Mouse (Mus musculus) embryonic facial prominence, embryonic 12.5 days (tissue): ENCODE data around the gene Ptprn2. TPM values are rescaled to one million over a fixed set of nuclear protein-coding genes. Genes with fewer than 3 reads are reported as not detected.

Experiments
- ATAC-seq: fragments of 200-750 bp; cut with Nextera tagmentation; 2 replicates; pipeline ENCODE4 v1.8.0; 2017; ENCODE audit not compliant: insufficient number of reproducible peaks, insufficient read depth, low FRiP score, low TSS enrichment
- H3K27ac ChIP-seq: fragments of 300-500 bp; sonication (generic); 2 replicates; pipeline ENCODE4 v1.5.1; 2016; ENCODE audit warnings: mild to moderate bottlenecking
- H3K27me3 ChIP-seq: fragments of 300-500 bp; sonication (generic); 2 replicates; pipeline ENCODE4 v1.6.1; 2016; ENCODE audit warnings: mild to moderate bottlenecking, moderate library complexity
- H3K36me3 ChIP-seq: fragments of 300-500 bp; sonication (generic); 2 replicates; pipeline ENCODE4 v1.6.1; 2016; ENCODE audit warnings: mild to moderate bottlenecking
- H3K4me1 ChIP-seq: fragments of 300-500 bp; sonication (generic); 2 replicates; pipeline ENCODE4 v1.6.1; 2016
- H3K4me2 ChIP-seq: fragments of 300-500 bp; sonication (generic); replicated peaks from 2 replicates; pipeline ENCODE4 v1.6.1; 2016; ENCODE audit warnings: mild to moderate bottlenecking, moderate library complexity
- H3K4me3 ChIP-seq: fragments of 300-500 bp; sonication (generic); 2 replicates; pipeline ENCODE4 v1.5.1; 2016; ENCODE audit warnings: mild to moderate bottlenecking
- H3K9ac ChIP-seq: fragments of 300-500 bp; sonication (generic); 2 replicates; pipeline ENCODE4 v1.6.1; 2016; ENCODE audit warnings: mild to moderate bottlenecking, moderate library complexity
- H3K9me3 ChIP-seq: fragments of 300-500 bp; sonication (generic); 2 replicates; pipeline ENCODE4 v1.6.1; 2016; ENCODE audit warnings: mild to moderate bottlenecking, moderate library complexity
- WGBS: fragments of 180-500 bp; shearing (Covaris S2); methylation state at CpG from one replicate; pipeline ENCODE4 v1.1.7; 2016; 5-methylcytosine and 5-hydroxymethylcytosine counted together
- polyA plus RNA-seq: library from polyadenylated mRNA; unstranded; fragments of >200 nt; fragmentation: Nextera tagmentation; extraction: Ambion mirVana; gene quantifications from 2 replicates; pipeline ENCODE4 v1.2.1, GENCODE M21; 2016

Gene Ptprn2
- polyA plus RNA-seq, 1 experiment from 2014 or later: 0.90 TPM

DNA sequence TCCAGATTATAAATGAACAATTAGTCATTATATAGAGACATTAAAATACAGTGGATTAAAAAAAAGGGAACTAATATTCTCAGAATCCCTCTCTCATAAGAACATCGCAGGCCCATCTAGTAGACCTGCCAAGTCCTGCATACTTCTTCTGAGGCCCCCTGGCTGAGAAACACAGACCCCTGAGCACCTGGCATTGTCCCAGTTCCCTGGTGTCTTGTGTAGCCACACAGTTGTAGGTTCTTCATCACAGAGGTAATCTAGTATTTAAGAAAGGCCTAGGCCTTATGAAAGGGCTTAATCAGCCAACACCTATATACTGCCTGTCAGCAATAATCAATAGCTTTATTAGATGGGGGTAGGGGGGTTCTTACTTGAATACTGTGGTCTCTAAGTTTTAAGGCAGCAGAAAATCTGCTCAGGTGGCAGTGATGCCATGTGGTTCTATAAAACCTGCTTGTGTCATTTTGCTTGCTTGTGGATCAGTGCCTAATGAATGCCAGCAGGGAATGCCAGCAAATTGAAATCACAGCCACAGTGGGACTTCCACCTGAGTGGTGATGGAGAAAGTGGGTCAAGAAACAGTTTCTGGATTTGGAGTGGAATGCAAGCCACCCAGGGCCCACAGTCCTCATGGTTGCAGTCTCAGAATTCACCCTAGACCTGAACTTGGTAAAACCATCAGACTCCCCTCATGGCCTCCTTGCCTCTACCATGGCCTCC, 388.5 kb downstream of the Ptprn2 start:
- Histone ChIP-seq H3K9ac (no peak overlapping the region), H3K27me3 (no peaks in the 10 kb centered on the region), H3K27ac (no peak overlapping the region), H3K9me3 (no peaks in the 10 kb centered on the region), H3K4me3 (no peak overlapping the region), H3K4me1 (no peaks in the 10 kb centered on the region), H3K36me3 (no peaks in the 10 kb centered on the region), H3K4me2 (no peak overlapping the region)
- WGBS: 83% methylated on average over 1 of the region's 1 CpGs
- ATAC-seq: no peak

DNA sequence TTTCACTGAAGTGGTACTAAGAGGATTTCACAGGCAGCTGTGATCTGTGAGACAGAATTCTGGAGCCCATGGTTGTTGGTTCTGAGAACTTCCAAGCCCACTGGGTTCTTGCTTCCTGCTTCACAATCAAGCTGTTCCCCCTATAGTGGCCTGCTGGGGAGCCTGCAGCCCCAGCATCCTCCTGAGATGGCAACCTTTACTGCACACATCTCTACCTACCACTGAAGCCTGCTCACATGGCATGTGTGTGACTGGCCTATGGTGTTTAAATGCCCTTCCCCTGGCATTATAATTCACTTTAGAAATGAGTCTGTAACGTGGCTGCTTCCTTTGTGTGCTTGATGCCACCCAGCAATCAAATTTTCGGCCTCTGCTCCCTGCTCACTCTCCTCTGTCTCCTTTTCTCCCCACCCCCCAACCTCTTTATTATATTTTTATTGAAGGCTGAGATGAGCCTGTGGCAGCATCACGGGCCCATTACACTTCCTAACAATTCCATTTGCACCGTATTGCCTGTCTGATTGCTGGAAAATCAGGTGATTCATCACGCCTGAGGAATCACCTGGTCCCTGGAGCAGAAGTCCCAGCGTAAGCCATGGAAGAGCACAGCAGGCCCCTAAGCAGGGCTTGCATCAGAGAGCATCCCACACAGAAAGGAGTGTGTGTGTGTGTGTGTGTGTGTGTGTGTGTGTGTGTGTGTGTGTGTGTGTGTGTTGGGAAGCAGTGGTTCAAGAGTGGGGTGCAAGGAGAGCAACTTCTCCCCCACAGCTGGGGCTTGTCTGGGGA, 402.2 kb downstream of the Ptprn2 start:
- no peak for ATAC-seq
- WGBS: 72% methylated on average over 6 of the region's 6 CpGs

DNA sequence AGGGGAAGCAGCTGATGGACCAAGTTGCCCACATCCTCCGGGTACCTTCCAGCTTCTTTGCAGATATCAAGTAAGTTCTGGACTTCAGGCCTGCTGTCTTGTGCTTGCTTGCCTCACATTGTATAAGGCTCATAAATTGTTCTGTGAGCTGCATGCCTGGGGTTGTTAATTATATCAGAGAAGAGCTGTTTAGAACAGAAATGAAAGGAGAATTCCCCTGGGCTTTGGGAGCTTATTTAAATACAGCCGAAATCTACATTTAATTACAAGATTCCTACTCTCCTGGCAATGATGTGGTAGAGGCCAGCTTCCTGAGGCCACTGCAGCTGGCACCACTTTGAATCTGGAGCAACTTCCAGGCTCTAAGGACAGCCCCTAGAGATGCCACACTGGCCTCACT, 403.3 kb downstream of the Ptprn2 start:
- no peaks in the 10 kb centered on the region for H3K27me3 ChIP-seq
- H3K4me2 ChIP-seq: no peak overlapping the region
- H3K27ac ChIP-seq: no peak overlapping the region
- 77% methylated on average over 2 of the region's 2 CpGs for WGBS
- ATAC-seq: no peak
- no peaks in the 10 kb centered on the region for H3K4me1 ChIP-seq
- H3K36me3 ChIP-seq: no peaks in the 10 kb centered on the region
- H3K9ac ChIP-seq: no peak overlapping the region
- no peaks in the 10 kb centered on the region for H3K9me3 ChIP-seq
- no peak overlapping the region for H3K4me3 ChIP-seq

More for the DNA sequence above, 402.2 kb downstream of the Ptprn2 start:
- Histone ChIP-seq H3K4me1 (no peaks in the 10 kb centered on the region), H3K4me2 (no peak overlapping the region), H3K27ac (no peak overlapping the region), H3K27me3 (no peaks in the 10 kb centered on the region), H3K4me3 (no peak overlapping the region), H3K36me3 (no peaks in the 10 kb centered on the region), H3K9me3 (no peaks in the 10 kb centered on the region), H3K9ac (no peak overlapping the region)

DNA sequence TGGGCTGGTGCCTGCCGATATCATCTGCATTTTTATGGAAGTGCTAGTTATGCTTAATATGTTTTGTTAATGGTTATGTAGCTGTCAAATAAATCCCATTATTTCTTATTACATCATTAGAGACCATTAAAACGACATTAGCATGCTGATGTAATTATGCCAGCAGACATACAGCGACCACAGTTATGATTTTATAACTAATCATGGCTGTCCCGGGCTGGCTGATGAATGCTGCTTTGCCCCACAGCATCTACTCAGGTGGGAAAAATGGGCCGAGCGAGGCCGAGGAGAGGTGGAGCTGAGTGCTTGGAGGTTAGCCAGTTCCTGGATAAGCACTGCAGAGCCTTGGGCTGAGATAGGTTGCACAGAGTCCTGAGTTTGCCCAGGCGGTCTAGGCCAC, 407.1 kb downstream of the Ptprn2 start:
- Histone ChIP-seq H3K4me3 (no peak overlapping the region), H3K9ac (no peak overlapping the region), H3K4me2 (no peak overlapping the region), H3K27ac (no peak overlapping the region), H3K36me3 (no peaks in the 10 kb centered on the region), H3K4me1 (no peaks in the 10 kb centered on the region), H3K9me3 (no peaks in the 10 kb centered on the region), H3K27me3 (no peaks in the 10 kb centered on the region)
- WGBS: 82% methylated on average over 8 of the region's 8 CpGs
- no peak for ATAC-seq

DNA sequence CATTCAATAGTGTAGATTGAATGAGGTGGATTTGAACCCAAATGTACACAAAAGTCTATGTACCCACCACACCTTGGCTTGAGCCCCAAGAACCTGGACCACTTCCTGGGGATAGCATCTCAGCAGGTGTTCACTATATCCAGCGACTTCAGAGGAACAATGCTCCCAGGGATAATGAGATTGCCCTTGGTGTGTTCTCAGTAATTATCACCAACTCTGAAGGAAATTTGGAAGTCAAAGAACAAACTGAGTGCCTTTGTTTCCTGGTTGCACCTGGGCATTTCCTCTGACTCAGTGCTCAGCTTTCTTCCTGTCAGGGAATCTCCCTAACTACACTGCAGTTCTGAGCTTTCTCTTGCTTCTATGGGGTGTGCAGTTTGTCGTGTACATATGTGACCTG, 411.1 kb downstream of the Ptprn2 start:
- Histone ChIP-seq H3K27ac (no peak overlapping the region), H3K9ac (no peak overlapping the region), H3K4me2 (no peak overlapping the region), H3K4me1 (no peaks in the 10 kb centered on the region), H3K4me3 (no peak overlapping the region), H3K9me3 (no peaks in the 10 kb centered on the region), H3K36me3 (no peaks in the 10 kb centered on the region), H3K27me3 (no peaks in the 10 kb centered on the region)
- ATAC-seq: no peak
- 50% methylated on average over 2 of the region's 2 CpGs for WGBS

DNA sequence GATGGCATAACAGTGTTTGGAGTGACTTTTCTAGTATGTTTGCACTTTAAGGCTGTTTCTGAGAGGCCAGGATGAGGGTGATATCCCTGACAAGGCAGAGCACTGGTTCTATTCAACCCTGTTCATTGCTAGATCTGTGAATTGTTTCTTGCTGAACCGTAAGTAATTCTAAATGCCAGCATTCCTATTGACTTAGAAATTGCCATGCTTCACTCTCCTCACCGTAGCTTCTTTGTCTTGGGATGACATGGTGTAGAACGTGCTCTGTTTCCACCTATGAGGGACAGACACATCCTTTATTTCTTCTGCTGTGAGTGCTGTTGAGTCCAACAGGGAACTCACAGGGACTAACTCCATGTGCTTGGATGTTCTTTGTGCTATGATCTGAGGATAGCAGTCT, 416.3 kb downstream of the Ptprn2 start:
- no peak for ATAC-seq
- H3K4me1 ChIP-seq: no peaks in the 10 kb centered on the region
- no peaks in the 10 kb centered on the region for H3K9me3 ChIP-seq
- no peak overlapping the region for H3K9ac ChIP-seq
- no peak overlapping the region for H3K4me2 ChIP-seq
- 80% methylated on average over 3 of the region's 3 CpGs for WGBS
- no peak overlapping the region for H3K27ac ChIP-seq
- no peaks in the 10 kb centered on the region for H3K27me3 ChIP-seq
- H3K4me3 ChIP-seq: no peak overlapping the region
- H3K36me3 ChIP-seq: no peaks in the 10 kb centered on the region

DNA sequence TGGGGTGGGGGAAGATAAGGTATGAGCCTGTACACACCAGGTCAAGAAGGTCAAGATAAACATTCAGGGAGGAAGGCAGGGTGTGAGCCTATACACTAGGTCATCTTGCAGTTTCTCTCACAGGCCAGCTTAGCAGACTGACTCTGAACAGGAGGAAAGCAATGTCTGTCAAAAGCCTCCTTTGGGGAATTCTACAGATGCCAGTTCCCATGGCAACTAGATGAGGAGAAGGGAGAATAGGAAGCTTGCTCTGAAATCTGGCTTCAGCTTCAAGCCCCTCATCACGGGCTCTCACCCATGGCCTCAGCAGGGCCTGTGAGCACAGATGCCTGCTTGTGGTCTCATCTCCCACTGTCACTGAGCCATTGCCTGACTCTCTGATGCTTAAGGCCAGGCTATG, 421.9 kb downstream of the Ptprn2 start:
- H3K9me3 ChIP-seq: no peaks in the 10 kb centered on the region
- H3K4me3 ChIP-seq: no peak overlapping the region
- no peak overlapping the region for H3K27ac ChIP-seq
- H3K36me3 ChIP-seq: no peaks in the 10 kb centered on the region
- ATAC-seq: no peak
- no peaks in the 10 kb centered on the region for H3K4me1 ChIP-seq
- 18% methylated on average over 1 of the region's 1 CpGs for WGBS
- no peaks in the 10 kb centered on the region for H3K27me3 ChIP-seq
- H3K9ac ChIP-seq: no peak overlapping the region
- H3K4me2 ChIP-seq: no peak overlapping the region

DNA sequence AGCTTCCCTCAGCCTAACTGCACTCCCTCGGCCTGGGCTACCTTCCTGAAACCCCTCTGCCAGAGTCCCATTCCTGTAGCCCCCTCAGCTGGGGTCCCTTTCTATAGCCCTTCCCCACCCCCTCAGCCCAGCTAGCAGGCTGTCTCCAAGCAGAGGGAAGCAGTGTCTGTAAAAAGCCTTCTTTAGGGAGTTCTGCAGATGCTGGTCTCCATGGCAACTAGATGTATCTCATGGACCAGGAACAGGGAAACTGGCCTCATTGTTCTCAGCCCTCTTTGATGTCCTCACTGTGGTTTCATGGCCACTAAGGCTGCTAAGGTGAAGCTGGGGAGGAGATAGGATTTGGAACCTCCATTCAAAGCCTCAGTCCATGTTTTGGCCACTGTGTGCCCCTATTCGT, 423.1 kb downstream of the Ptprn2 start:
- H3K27ac ChIP-seq: no peak overlapping the region
- no peaks in the 10 kb centered on the region for H3K36me3 ChIP-seq
- ATAC-seq: no peak

DNA sequence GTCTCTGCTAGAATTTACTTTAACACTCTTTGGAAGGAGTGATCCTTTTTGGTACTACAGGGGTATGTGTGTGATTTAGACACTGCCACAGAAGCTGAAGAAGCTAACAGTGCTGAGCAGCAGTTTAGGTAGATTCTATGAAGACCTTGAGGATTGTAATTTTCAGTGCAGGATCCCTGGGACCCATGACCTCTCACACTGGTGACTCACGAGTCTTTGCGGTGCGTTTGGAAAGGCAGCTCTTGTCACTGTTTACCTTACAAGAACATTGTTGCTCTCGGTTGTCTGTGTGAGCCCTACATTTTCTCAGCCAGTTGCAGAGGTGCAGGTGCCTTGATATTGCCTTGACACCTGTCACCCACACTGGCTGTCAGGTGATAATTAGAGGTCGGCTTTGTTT, 431.3 kb downstream of the Ptprn2 start:
- WGBS: 77% methylated on average over 5 of the region's 5 CpGs
- no peaks in the 10 kb centered on the region for H3K9me3 ChIP-seq

More for the DNA sequence above, 423.1 kb downstream of the Ptprn2 start:
- WGBS: 67% methylated on average over 2 of the region's 2 CpGs
- no peaks in the 10 kb centered on the region for H3K4me1 ChIP-seq
- H3K9ac ChIP-seq: no peak overlapping the region
- H3K9me3 ChIP-seq: no peaks in the 10 kb centered on the region
- H3K27me3 ChIP-seq: no peaks in the 10 kb centered on the region
- H3K4me3 ChIP-seq: no peak overlapping the region
- no peak overlapping the region for H3K4me2 ChIP-seq

DNA sequence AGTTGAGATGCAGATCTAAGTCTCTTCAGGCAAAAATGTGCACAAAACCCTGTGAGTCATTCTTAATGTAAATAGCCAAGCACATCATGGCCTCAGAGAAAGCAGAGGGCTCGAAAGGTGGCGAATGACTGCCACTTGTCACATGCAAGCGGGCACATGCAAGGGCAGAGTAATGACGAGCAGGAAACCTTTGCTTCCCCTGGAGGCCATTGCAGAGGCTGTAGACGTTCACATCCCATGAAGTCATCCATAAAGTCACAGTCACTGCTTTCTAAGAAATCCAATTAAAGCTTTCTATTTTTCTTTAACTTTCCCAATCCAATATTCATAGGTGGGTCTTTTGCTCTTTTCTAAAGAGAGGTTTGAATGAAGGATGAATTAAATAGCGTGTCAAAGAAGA, 433.7 kb downstream of the Ptprn2 start:
- 80% methylated on average over 6 of the region's 6 CpGs for WGBS
- Histone ChIP-seq H3K4me3 (no peak overlapping the region), H3K36me3 (no peaks in the 10 kb centered on the region), H3K4me1 (no peaks in the 10 kb centered on the region), H3K27ac (no peak overlapping the region), H3K9ac (no peak overlapping the region), H3K4me2 (no peak overlapping the region), H3K27me3 (no peaks in the 10 kb centered on the region), H3K9me3 (no peaks in the 10 kb centered on the region)
- no peak for ATAC-seq

More for the DNA sequence above, 431.3 kb downstream of the Ptprn2 start:
- Histone ChIP-seq H3K4me2 (no peak overlapping the region), H3K27me3 (no peaks in the 10 kb centered on the region), H3K9ac (no peak overlapping the region), H3K4me3 (no peak overlapping the region), H3K4me1 (no peaks in the 10 kb centered on the region), H3K36me3 (no peaks in the 10 kb centered on the region), H3K27ac (no peak overlapping the region)
- ATAC-seq: no peak

DNA sequence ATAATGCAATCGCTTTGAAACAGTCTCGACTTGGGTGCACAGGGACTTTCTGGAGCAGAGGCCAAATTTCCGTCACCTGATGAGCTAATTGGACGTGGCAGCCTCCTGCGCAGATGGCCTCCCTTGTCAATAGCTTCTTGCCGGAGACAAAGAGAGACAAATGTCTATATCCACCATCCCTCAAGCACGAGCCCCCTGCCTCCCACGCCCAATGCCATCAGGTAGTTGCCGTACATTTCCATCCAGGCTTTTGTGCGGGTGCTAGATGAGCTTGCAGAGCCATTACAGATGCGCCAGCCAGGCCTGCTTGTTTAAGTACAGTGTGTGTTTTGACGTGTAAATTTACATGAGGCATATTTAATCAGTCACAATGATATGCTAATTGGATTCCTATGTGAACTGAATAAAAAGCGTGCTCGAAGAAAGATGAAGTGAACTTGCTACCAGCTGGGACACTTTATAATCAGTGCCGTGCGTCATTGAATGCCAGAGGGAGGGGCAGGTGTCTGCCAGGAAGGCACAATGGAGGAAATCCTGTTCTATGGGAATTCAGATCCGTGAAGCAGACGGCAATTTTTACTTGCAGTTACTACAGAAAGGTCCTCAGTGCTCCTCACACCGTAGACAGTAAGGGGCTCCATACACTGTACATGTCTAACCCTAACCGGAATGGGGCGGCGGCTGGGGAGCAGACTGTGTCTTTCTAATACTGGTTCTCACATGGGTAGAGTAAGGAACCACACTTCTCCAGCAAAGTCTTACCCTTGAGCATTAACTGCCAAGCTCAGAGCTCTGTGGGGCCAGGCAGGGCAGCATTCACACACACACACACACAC, 434.4 kb downstream of the Ptprn2 start:
- H3K27ac ChIP-seq: no peak overlapping the region
- H3K4me2 ChIP-seq: no peak overlapping the region
- no peak overlapping the region for H3K9ac ChIP-seq
- no peaks in the 10 kb centered on the region for H3K27me3 ChIP-seq
- H3K36me3 ChIP-seq: no peaks in the 10 kb centered on the region
- no peaks in the 10 kb centered on the region for H3K4me1 ChIP-seq
- no peak overlapping the region for H3K4me3 ChIP-seq
- ATAC-seq: no peak
- 74% methylated on average over 22 of the region's 22 CpGs for WGBS
- no peaks in the 10 kb centered on the region for H3K9me3 ChIP-seq
